9 mouse cellular contexts compared by ENCODE assay signal in the genomic region with DNA sequence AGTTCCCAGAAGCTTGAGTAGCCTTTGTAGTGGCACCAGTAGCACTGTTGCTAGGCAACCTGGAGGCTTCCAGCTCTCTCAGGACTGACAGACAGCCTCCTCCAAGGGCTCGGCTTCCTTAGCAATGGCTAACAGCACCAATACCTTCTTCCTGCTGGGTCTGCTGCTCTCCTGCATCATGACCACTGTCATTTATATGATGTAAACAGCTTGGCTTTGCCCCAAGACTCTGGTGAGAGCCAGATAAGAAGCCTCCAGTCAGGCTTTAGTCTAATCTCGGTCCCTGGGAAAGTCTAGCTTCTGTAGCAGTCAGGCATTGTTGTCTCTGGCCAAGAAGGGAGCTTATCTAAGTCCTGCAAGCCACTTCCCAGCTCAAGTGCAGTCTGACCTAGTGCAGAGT.
A peak's percentile ranks its signal among the peaks of the same experiment; 100 is the strongest.
DNase-seq lines count a peak whose midpoint lies in the region; ATAC-seq lines count a peak whose summit lies in the region.
"Had no signal": no experiment of that assay in that cellular context is flagged by ENCODE, and none has a peak within 500 bp of the region (broad histone marks: within the 10 kb centered on the region; RNA-seq: fewer than 3 reads in every experiment).

No protein-coding gene starts in this region.

- H3K36me3 ChIP-seq in heart, embryonic 13.5 days = no peaks in the 10 kb centered on the region

- no peak for DNase-seq in frontal cortex, postnatal 10 days (ENCODE audit: low spot score in 2 of 2)
- DNase-seq in adipocyte (ENCODE audit: low spot score) = peak; percentile 25
- peak; percentile 23 for DNase-seq in lung, postnatal 10 days
- no peak for DNase-seq in kidney, adult 11 months
- DNase-seq in kidney, postnatal 36 days = no peak
- DNase-seq in layer of hippocampus, adult 11-12 months (ENCODE audit: low spot score) = no peak

- ATAC-seq in frontal cortex, adult (ENCODE audit: low TSS enrichment) = peak; percentile 80
- peak; percentile 77; the same call in 1 of the 2 replicates for ATAC-seq in heart, embryonic 13.5 days (ENCODE audit: extremely low read depth, insufficient number of reproducible peaks, low FRiP score, low TSS enrichment)

- peaks cover 5% of the 10 kb centered on the region; the same call in 1 of the 2 replicates for H3K9me3 ChIP-seq in heart, embryonic 13.5 days

- H3K4me2 ChIP-seq in heart, embryonic 13.5 days = peak overlapping the region; percentile 33

- 2% methylated on average over 2 of the region's 2 CpGs for WGBS in heart, embryonic 13.5 days

- H3K4me1 ChIP-seq in heart, embryonic 13.5 days = peaks cover 29% of the 10 kb centered on the region

- H3K9ac ChIP-seq in heart, embryonic 13.5 days = no peak overlapping the region

- no peak overlapping the region for H3K4me3 ChIP-seq in heart, embryonic 13.5 days

- peak overlapping the region; percentile 86 for H3K27ac ChIP-seq in heart, embryonic 13.5 days (replicated peaks)

- no peaks in the 10 kb centered on the region for H3K27me3 ChIP-seq in heart, embryonic 13.5 days (replicated peaks)
- H3K27me3 ChIP-seq: CH12.LX had no signal

Comparison
In these comparisons a context has a peak if more than half of its experiments do, and no peak if none do; other contexts are left out.
1. DNase-seq: peak in adipocyte (single experiment) and lung, postnatal 10 days (single experiment); none in frontal cortex, postnatal 10 days (0 of 2), kidney, adult 11 months (single experiment), kidney, postnatal 36 days (0 of 2) and layer of hippocampus, adult 11-12 months (single experiment).